In genomic region chr2:120027950-120028331, GRCm38 (mm10) we compare ENCODE assay signal across 8 mouse cellular contexts. TPM values are rescaled to one million over a fixed set of nuclear protein-coding genes. Genes with fewer than 3 reads are reported as not detected.
DNase-seq lines count a peak whose midpoint lies in the region; ATAC-seq and TF ChIP-seq lines count a peak whose summit lies in the region.

No protein-coding gene starts in this region.

- H3K4me1 ChIP-seq in lung, adult 2 months (ENCODE audit: control insufficient read depth, insufficient read depth, low read length), result peaks cover 8% of the 10 kb centered on the region
- peaks cover 10% of the 10 kb centered on the region for H3K4me1 ChIP-seq in intestine, embryonic 16.5 days (ENCODE audit: control insufficient read depth, insufficient read depth, low read length)
- peaks cover 8% of the 10 kb centered on the region for H3K4me1 ChIP-seq in olfactory bulb, adult 2 months (ENCODE audit: control insufficient read depth, insufficient read depth, low read length)

- peak overlapping the region; percentile 94 for H3K9ac ChIP-seq in intestine, embryonic 16.5 days (ENCODE audit: low read depth, low read length)

- no peaks in the 10 kb centered on the region for H3K9me3 ChIP-seq in intestine, embryonic 16.5 days (ENCODE audit: control insufficient read depth, low read length)

- peaks cover 12% of the 10 kb centered on the region for H3K36me3 ChIP-seq in intestine, embryonic 16.5 days (ENCODE audit: control insufficient read depth, insufficient read depth, low read length)

- peak; percentile 20 for ATAC-seq in intestine, embryonic 16.5 days

- H3K27ac ChIP-seq in intestine, embryonic 16.5 days (ENCODE audit: low read length), result peak overlapping the region; percentile 90
- H3K27ac ChIP-seq in olfactory bulb, adult 2 months (ENCODE audit: insufficient read depth, low read depth, low read length), result peak overlapping the region; percentile 64; the same call in 1 of the 2 replicates

- DNase-seq in lung, adult 2 months, result no peak
- DNase-seq in lung, postnatal 25 days (ENCODE audit: low spot score), result no peak
- DNase-seq in embryo, embryonic 10 days (ENCODE audit: low spot score), result peak; percentile 58
- DNase-seq in spleen, adult 12 weeks (ENCODE audit: low spot score), result no peak
- no peak for DNase-seq in layer of hippocampus, adult 11-12 months (ENCODE audit: low spot score)
- no peak for DNase-seq in cerebellum, postnatal 25 days

- H3K27me3 ChIP-seq in intestine, embryonic 16.5 days (replicated peaks; ENCODE audit: control insufficient read depth, insufficient read depth, low read length), result no peaks in the 10 kb centered on the region

- TF ChIP-seq CTCF in lung, adult 2 months (IDR thresholded peaks at IDR 0.05; ENCODE audit: insufficient read depth, low read length), result no peak
- TF ChIP-seq CTCF in olfactory bulb, adult 2 months (IDR thresholded peaks at IDR 0.05; ENCODE audit: insufficient read depth, low read depth, low read length), result no peak

- TF ChIP-seq POLR2A in lung, adult 2 months (IDR thresholded peaks at IDR 0.05; ENCODE audit: borderline replicate concordance, extremely low read depth, low read depth, low read length), result no peak
- TF ChIP-seq POLR2A in olfactory bulb, adult 2 months (IDR thresholded peaks at IDR 0.05; ENCODE audit: insufficient read depth, low read depth, low read length), result no peak

- peak overlapping the region; percentile 54 for H3K4me2 ChIP-seq in intestine, embryonic 16.5 days (ENCODE audit: low read depth, low read length)

- peak overlapping the region; percentile 88 for H3K4me3 ChIP-seq in lung, adult 2 months (replicated peaks; ENCODE audit: extremely low read depth, low read depth, low read length)
- H3K4me3 ChIP-seq in intestine, embryonic 16.5 days (ENCODE audit: low read length), result peak overlapping the region; percentile 78
- H3K4me3 ChIP-seq in olfactory bulb, adult 2 months (ENCODE audit: insufficient read depth, low read depth, low read length), result peak overlapping the region; percentile 81

- 38% methylated on average over 3 of the region's 3 CpGs for WGBS in lung, adult 2 months
- WGBS in intestine, embryonic 16.5 days, result 38% methylated on average over 3 of the region's 3 CpGs
- WGBS in olfactory bulb, adult 2 months, result 49% methylated on average over 3 of the region's 3 CpGs

RNA-seq across cellular contexts. Expression of gene Gm28042, which starts 0.6 kb away (rescaled TPM):
- polyA plus RNA-seq in lung, adult 2 months (2012; rRNA removed), result 0.30 and 3.8 TPM in 2 replicates
- polyA plus RNA-seq in intestine, embryonic 16.5 days (2015; fragmentation: Nextera tagmentation; extraction: Ambion mirVana), result 2.4 and 3.8 TPM in 2 replicates
- polyA plus RNA-seq in olfactory bulb, adult 2 months (2012; ENCODE audit: insufficient read depth, insufficient read length, low replicate concordance, missing spikeins), result not detected in 2 replicates

RNA-seq across cellular contexts. Expression of gene Jmjd7, which starts 0.7 kb away (rescaled TPM):
- polyA plus RNA-seq in lung, adult 2 months (2012; rRNA removed), result 5.1 and 10.6 TPM in 2 replicates
- 16.1 and 17.4 TPM in 2 replicates for polyA plus RNA-seq in intestine, embryonic 16.5 days (2015; fragmentation: Nextera tagmentation; extraction: Ambion mirVana)
- not detected in 2 replicates for polyA plus RNA-seq in olfactory bulb, adult 2 months (2012; ENCODE audit: insufficient read depth, insufficient read length, low replicate concordance, missing spikeins)

RNA-seq across cellular contexts. Expression of gene Pla2g4b, which starts 5.3 kb away (rescaled TPM):
- polyA plus RNA-seq in lung, adult 2 months (2012; rRNA removed), result 4.3 and 20.6 TPM in 2 replicates
- 0.49 and 0.94 TPM in 2 replicates for polyA plus RNA-seq in intestine, embryonic 16.5 days (2015; fragmentation: Nextera tagmentation; extraction: Ambion mirVana)
- polyA plus RNA-seq in olfactory bulb, adult 2 months (2012; ENCODE audit: insufficient read depth, insufficient read length, low replicate concordance, missing spikeins), result not detected in 2 replicates

RNA-seq across cellular contexts. Expression of gene Mapkbp1, which starts 55.4 kb away (rescaled TPM):
- 31.5 and 37.5 TPM in 2 replicates for polyA plus RNA-seq in lung, adult 2 months (2012; rRNA removed)
- polyA plus RNA-seq in intestine, embryonic 16.5 days (2015; fragmentation: Nextera tagmentation; extraction: Ambion mirVana), result 2.0 and 2.4 TPM in 2 replicates
- polyA plus RNA-seq in olfactory bulb, adult 2 months (2012; ENCODE audit: insufficient read depth, insufficient read length, low replicate concordance, missing spikeins), result not detected in 2 replicates
